Mouse (Mus musculus): ENCODE data around the gene Coil.
"Not testable (repeated sequence)": the region's sequence is repeated elsewhere in the genome, so short reads cannot be mapped to it uniquely, and the experiment has no call there.

Coil gene

DNA sequence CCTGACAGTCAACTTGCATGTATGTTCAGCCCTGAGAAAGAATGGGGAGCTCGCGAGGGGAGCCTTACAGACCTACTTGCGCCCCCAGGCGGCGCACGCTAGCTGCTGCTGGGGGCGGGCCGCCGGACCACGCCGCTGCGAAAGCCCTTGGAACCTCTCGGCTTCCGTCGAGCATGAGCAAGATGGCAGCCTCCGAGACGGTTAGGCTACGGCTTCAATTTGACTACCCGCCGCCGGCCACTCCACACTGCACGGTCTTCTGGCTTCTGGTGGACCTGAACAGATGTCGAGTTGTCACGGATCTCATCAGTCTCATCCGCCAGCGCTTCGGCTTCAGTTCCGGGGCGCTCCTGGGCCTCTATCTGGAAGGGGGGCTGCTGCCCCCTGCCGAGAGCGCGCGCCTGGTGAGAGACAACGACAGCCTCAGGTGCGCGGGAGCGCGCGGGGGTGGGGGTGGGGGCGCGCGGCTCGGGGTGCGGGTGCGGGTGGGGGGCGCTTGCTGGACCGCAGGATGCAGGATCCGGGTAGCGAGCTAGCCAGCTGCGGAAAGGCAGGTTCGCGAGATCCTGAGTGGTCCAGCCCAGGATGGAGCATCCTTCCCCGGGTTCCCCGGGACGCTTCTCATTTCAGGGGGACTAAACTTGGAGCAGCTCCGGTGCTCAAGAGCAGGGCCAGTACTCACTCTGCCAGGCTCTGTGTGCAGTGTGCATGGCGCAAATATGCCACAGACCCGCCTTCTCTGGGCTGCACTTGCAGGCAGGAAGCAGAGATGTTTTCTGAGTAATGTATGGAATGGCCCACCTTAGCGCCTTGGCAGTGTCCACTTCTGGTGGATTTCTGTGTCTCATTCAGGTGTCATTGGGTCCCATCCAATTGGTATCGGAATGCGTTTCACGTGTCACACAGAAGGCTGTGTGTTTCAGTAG, 4.0 kb downstream of the Coil start:
- in situ Hi-C loops (cut with MboI, MseI): no loop called here

DNA sequence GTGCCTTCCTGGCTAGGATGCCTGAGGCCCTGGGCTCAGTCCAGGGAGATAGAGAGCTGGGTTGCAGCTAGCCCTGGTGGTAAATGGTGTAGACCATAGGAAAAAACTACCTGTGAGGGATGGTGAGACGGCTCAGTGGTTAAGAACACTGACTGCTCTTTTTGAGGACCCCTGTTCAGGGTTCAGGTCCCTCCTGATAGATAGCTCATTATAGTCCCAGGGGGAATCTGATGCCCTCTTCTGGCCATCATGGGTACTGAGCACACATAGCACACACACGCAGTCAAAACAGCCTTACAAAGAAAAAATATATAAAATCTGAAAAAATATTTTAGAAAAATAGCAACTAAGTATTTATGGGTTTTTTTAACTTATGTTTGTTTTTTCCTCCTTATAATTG, 6.3 kb downstream of the Coil start:
- in situ Hi-C loops (cut with MboI, MseI): no loop called here

DNA sequence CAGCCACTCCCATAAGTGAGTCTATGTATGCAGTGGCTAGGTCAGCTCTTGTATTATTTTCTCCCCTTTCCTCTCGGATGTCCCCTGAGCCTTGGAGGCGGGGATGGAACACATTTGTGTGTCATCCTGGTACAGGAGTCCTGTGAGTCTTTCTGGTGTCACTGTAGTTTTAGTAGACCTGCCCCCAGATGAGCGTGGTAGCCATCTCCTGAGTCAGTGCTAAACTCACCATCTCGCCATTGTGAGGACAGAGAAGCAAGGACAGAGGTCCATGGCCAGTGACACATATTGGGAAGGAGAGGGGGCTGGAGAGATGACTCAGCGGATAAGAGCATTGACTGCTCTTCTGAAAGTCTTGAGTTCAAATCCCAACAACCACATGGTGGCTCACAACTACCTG, 7.1 kb downstream of the Coil start:
- in situ Hi-C loops (cut with MboI, MseI): no loop called here

DNA sequence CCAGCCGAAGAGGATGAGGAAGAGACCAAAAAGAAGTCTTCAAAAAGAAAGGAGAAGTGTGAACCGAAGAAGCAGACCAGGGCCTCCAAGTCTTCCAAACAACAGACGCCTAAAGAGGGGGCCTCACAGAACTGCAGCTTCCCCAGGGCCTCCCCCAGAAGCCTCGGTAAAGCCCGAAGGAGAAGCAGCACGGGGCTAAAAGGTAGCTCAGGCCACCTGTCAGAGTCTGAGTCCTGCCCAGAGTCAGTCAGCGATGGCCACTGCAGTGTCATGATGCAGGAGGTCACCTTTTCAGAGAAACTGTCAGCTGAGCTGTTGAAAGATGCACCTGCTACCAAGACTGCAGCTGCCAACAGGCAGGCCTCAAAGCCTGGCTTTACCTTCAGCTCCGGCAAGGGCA, 11.3 kb downstream of the Coil start:
- in situ Hi-C loops (cut with MboI, MseI): no loop called here

DNA sequence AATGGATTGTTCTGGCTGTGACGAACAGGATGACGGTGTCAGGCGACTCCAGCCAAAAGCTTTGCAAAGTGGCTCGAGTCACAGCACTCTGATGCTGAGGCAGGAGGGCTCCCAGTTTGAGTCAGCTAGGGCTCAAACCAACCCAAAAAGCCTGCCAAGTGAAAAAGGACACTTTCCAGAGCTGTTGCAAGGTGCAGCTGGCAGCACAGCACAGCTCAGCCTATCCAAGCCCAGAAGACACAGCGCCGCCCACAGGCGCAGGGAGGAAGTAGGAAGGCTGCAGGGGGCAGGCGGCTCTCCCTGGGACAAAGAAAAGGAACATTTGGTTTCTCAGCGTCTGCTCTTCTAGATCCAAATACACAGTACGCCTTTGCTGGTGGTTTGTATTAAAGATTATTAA, 16.6 kb downstream of the Coil start:
- in situ Hi-C loops (cut with MboI, MseI): no loop called here

DNA sequence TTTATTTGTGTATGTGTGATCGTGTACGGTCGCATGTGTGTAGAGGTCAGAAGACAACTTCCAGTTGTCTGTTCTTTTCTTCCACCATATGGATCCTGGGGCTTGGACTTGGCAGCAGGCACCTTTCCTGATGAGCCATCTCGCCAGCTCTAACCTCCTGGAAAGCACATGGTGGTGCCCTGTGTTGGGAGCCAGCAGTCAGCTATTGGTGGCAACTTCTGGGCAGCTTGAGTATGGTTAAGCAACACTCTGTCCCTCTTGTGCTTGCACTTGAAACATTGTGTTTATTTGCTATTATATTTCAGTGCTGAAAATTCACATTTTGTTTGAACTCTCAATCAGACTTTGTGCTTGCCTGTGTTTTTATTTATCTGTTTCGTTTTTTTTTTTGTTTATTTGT, 18.9 kb downstream of the Coil start:
- in situ Hi-C loops (cut with MboI, MseI): no loop called here

DNA sequence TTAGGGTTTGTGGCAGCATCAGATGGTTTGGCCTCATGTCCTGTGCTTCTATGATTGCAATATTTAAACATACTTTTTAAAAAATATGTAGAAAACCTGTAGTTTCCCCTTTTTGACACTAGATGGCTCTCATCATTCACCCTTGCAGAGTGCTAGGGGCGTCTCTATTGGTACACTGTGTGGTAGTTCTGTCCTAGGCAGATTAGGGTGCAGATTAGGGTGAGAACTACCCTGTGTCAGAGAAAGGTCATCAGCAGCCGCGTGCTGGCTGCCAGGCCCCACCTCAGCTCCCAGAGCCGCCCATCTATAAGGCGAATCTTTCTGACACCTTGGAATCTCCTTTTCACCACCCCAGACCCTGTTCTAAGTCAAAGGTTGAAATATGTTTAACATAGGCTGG, 19.5 kb downstream of the Coil start:
- in situ Hi-C loops (cut with MboI, MseI): no loop called here

DNA sequence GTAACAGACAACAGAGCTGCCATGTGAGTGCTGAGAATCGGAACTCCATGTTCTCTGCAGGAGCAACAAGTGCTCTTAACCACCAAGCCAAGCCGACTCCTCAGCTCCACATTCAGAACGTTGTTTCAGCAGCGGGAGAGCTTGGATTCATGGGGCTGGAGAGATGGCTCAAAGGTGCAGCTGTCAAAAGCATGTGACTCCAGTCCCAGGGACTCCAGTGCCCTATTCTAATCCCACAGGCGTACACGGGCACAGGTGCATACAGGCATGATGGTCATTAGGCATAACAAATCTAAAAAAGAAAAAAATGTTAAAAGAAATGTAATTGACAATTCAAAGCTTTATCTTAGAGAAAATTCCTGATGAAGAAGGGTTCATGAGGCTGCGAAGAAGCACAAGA, 23.1 kb downstream of the Coil start:
- in situ Hi-C loops (cut with MboI, MseI): no loop called here

DNA sequence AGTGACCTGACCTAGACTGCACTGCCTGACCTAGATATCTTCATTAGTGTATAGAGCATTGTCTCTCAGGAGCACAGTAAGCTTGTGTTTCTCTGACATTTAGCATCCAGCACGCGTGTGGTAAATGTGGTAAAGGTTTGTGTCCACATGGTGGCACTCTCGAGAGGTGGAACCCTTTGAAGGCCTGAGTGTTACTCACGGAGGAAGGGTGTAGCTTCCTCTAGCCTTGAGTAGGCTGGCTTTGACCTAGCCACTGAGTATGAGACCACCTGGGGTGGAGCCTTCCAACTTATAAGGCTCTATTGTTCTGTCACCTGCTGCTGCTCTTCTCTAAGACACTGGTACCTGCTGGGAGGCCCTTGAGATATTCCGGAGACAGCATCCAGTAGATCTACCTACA, 23.6 kb downstream of the Coil start:
- in situ Hi-C loops (cut with MboI, MseI): no loop called here

DNA sequence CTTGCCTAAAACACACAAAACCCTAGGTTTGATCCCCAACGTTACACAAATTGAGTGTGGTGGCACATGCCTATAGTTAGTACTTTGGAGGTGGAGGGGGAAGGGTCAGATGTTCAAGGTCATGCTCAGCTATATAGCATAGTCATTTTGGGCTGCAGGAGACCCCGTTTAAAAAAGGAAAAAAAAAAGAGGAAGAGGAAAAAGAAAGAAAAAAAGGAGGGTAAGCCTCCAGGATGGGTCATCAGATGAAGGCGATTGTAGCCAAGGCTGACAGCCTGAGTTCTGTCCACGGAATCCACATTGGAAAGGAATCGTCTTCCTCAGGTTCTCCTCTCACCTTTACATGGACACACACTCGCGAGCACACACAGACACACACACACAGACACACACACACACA, 24.4 kb downstream of the Coil start:
- in situ Hi-C loops (cut with MboI, MseI): no loop called here

DNA sequence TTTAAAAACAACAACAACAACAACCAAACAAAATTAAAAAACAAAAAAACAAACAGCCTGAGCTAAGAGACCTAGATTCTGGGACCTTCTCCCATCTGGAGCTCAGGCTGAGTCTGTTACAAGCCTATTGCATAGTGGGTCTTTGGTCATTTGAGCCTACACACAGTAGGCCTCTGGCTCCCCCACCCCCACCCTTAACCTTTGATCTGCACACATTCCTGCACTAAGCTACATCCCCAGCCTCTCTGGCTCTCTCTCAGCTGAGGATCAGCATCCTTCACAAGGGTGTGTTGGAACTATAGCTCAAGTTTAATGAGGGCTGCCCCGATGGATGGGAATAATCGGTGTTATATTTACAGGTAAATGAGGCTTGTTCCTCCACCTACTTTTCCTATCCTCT, 25.6 kb downstream of the Coil start:
- in situ Hi-C loops (cut with MboI, MseI): no loop called here

DNA sequence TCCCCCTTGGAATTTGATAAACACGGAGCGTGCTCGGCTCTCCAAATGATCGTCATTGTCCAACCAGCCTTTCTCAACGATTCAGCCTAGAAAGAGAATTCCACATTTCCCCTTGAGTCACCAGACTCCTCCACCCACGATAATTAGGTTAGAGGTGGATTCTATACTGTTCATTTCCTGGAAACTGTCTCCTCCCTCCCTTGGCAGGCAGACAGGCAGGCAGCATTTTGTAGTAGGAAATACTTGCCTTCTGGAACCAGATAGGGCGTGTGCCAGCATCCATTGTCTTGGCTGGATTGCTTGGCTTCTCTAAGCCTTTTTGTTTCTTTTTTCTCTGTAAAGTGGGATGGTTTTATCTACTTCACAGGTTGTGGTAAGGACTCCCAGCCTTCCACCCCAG, 26.4 kb downstream of the Coil start:
- in situ Hi-C loops (cut with MboI, MseI): no loop called here

DNA sequence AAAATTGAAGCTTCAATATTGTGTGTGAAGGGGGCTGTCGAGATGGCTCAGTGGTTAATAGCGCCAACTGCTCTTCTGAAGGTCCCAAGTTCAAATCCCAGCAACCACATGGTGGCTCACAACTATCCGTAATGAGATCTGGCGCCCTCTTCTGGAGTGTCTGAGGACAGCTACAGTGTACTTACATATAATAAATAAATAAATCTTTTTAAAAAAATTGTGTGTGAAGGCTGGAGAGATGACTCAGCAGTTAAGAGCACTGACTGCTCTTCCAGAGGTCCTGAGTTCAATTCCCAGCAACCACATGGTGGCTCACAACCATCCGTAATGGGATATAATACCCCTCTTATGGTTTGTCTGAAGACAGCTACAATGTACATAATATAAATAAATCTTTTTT, 27.3 kb downstream of the Coil start:
- in situ Hi-C loops (cut with MboI, MseI): not testable (repeated sequence)

DNA sequence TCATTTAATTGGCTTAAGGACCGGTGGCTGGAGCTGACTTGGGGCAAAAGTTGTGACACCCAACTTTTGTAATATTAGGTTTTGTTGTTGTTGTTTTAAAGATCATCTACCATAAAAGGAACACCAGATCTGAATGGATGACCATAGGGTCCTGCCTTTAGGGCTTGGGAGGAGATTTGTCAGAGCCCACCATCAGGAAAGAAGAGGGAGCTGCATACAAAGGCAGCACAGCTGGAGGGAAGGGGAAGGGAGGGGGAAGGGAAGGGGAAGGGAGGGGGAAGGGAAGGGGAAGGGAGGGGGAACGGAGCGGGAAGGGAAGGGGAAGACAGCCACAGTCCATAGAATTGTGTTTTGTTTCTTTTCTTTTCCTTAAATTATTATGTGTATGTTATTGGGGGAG, 28.4 kb downstream of the Coil start:
- in situ Hi-C loops (cut with MboI, MseI): no loop called here

DNA sequence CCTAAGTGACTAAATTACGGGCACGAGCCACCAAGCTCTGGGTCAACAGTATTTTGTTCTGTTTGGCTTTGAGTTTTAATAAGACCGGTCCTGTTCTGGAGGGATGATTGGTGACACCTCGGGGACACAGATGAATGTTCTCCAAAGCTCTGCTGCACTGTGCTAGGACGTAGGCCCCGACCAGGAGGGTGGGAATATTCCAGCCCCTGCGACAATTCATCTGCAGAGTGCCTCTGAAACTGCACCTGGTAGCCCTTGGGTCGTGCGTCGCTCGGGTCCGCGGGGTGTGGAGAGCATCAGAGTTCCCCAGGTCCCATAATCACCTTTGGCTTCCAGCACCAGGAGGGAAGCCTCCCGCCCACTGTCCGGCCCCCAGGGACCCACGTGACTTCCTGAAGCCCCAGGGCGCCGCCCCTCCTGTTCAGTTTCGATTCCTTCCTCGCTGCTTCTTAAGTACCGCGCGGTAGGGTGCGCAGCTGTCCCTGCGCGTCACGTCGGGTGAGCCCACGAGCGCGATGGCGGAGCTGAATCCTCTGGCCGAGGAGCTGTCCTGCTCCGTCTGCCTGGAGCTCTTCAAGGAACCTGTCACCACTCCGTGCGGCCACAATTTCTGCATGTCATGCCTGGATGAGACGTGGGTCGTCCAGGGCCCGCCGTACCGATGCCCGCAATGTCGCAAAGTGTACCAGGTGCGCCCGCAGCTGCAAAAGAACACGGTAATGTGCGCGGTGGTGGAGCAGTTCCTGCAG, 29.1 kb downstream of the Coil start, which contains the start of gene Trim25:
Gene Trim25, plus strand, starts transcription at position 403 of the 749 bp plus-strand sequence.
- in situ Hi-C loops (cut with MboI, MseI): no loop called here

DNA sequence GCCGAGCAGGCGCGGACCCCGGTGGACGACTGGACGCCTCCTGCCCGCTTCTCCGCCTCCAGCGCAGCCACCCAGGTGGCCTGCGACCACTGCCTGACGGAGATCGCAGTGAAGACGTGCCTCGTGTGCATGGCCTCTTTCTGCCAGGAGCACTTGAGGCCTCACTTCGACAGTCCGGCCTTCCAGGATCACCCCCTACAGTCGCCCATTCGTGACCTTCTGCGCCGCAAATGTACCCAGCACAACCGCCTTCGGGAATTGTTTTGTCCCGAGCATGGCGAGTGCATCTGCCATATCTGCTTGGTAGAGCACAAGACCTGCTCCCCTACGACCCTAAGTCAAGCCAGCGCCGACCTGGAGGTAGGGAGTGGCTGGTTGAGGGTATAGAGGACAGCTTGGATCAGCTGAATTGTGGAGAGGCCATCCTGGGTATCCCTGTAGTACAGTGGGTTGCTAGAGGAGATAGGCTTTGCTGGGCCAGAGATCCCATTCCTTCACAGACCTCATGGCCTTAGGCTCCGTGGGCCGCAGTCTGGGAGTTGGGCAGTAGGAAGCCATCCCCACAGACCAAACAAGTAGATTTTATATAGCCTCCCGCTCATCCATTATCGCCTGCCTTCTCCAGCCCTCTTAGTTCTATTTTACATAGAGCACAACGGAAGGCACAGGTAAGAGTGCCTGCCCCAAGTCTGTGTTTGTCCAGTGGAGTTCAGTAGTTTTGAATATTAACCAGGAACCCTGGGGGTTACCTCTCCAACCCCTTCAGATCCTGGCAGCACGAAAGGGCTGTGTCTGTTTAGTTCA, 29.9 kb downstream of the Coil start:
- in situ Hi-C loops (cut with MboI, MseI): no loop called here

DNA sequence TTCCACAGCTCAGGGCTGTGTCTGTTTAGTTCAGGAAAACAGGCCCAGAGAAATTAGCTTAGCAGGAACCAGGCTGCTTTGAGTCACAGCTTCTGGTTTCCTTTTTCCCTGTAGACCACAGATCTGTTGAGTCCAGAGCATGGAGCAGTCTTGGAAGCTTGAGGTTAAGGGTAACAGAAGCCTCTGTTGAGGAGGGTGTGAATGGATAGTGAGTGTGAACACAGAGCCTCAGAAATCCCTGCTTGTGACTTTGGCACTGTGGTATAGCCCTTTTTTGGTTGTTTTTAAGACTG, 30.4 kb downstream of the Coil start:
- in situ Hi-C loops (cut with MboI, MseI): no loop called here

DNA sequence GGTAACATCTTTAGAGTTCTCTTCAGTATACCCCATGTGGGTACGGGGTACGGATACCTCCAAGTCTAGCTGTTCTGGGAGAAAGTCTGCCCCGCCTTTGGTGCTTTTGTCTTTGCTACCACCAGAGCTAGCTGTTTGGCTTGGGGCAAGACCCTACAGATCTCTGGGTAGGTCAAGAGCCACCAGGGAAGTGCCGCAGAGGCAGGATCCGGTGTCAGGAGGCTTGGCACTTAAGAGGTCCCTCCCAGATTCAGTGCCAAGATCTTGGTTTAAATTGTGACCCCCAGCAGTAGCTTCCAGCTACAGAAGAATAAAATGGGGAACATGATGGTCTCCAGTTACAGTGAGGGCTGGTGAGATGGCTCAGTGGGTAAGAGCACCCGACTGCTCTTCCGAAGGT, 31.5 kb downstream of the Coil start:
- in situ Hi-C loops (cut with MboI, MseI): no loop called here

DNA sequence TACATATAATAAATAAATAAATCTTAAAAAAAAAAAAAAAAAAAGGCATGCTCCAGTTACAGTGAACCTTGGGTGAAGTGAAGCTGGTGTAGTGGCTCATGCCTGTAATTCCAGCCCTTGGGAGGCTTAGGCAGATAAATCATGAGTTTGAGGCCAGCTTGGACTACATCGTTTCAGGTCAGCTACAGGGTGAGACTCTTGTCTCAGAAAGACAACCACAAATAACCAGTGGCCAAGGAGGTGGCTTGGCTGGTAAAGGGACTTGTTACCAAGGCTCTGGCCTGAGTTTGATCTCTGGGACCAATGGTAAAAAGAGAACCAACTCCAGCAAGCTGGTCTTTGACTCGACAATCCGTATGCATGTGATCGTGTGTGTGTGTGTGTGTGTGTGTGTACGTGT, 32.0 kb downstream of the Coil start:
- in situ Hi-C loops (cut with MboI, MseI): no loop called here

DNA sequence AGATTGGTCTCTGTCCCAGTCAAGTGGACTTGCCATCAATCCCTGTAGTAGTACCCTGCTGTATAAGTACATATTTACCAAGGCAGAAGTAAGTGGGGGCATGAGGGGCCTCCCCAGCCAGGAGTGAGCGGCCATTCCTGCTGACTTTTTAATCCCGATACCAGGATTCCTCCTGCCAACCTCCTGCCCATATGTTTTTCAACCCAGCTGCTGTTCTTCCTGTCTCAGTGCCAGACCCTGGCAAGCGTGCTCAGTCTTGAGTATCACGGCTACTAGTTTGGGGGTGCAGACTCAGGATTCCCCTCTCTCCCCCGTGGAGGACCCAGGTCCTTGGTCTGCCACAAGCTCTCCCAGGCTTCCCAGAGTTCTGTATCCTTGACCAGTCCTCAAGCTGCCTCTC, 32.6 kb downstream of the Coil start:
- in situ Hi-C loops (cut with MboI, MseI): no loop called here

DNA sequence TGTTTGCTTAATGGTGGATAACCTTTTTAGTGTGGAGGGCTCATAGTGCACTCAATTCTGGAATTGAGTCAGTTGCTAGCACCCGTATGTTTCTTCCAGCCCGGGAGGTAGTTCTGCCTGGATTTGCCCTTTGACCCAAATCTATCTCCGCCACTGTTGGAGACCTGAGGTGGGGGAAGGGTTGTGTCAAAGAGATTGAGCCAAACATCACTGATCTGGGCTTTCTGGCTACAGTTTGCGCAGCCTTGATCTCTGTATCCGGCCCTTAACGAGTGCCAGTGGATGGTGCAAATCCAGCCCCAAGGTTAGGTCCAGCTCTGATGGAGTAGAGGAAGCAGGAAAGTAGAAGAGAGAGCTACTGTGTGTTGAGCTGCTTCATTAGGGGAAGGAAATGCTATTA, 33.0 kb downstream of the Coil start:
- in situ Hi-C loops (cut with MboI, MseI): no loop called here

DNA sequence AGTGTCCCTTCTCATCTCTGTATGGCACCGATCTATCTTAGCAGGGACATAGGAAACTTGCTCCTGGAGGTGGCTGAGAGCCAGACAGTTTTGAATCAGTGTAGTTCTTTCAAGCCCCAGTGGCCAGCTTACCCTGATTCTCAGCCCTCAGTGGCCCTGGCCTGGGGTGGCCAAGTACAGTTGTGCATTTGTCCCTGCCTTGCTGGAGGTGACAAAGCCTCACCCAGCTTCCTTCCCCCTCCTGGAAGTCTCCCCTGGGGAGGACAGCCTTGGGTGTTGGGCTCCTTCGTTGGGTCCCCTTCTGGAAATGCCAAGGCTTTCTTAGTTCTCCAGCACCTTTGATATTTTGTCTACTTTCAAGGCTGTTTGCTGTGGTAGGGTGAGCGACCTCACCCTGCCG, 33.7 kb downstream of the Coil start:
- in situ Hi-C loops (cut with MboI, MseI): no loop called here

Data from regulatory T cell (primary cell).